Mouse (Mus musculus) adrenal gland, postnatal 14 days (tissue): ENCODE data around the gene Hoxd8. TPM values are rescaled to one million over a fixed set of nuclear protein-coding genes. Genes with fewer than 3 reads are reported as not detected.

Source experiments
- DNase-seq: peaks from one replicate; pipeline ENCODE4 v3.0.0; 2021; ENCODE audit warnings: mixed read lengths
- microRNA-seq, 2 experiments: library from miRNA; unstranded; fragments of <30 nt; microRNA quantifications; one replicate each; pipeline ENCODE4 v1.2.0; 2021
- total RNA-seq: library from RNA; stranded (reverse); gene quantifications from 2 replicates; pipeline ENCODE4 v1.2.3, GENCODE M21; 2021

Gene Hoxd8
- total RNA-seq, 1 experiment from 2014 or later, result 24.6 TPM

DNA sequence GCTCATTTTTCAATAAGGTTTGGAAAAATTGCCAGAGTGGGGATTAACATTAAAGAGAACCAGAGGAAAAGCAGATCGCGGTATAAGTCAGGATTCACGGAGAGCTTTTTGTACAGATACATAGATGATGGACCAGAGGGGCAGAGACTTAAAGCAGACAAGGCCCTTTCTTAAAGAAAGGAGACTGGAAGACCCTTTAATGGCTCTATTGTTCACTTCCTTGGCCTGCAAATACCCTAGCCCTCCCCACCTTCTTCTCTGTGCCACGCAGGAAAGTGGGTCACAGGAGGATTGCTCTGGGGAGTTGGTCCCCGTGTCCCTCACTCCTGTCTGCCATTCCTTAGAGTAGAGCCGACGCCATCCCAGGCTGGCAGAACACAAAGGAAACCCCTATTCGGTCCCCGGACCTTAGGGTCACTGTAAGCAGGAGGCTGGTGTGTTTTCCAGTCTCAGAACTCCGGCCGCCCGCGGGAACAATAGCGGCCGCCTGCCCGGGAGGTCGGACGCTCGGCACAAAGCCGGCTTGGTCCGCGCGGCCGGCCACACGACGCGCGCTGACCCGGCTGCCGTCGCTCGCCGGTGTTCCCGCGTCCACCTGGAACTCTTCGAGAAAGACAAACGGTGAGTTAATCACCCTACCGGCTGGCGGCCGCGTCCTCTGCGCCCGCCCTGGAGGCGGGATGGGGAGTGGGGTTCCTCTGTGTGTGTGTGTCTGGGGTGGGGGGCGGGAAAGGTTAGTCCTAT is 48.2 kb downstream of the Hoxd8 start:
- DNase-seq, result no peak

- no peak for DNase-seq
Measured at GRCm38 (mm10) chr2:74753175-74753523, 48.7 kb downstream of the Hoxd8 start.

GRCm38 (mm10) chr2:74753711-74754110 is 49.3 kb downstream of the Hoxd8 start:
- DNase-seq, result no peak

Small RNAs within 50 kb of the gene (microRNA-seq; reads per million reads assigned to microRNA genes)
- 0 reads per million in 2 experiments for gene Gm44463
- 14,973 to 18,108 reads per million in 2 experiments for gene Mir10b

Other genes with a start within 250 kb of the Hoxd8 start
- 12.8 and 13.5 TPM in 2 replicates for gene Lnpk, start 125.2 kb upstream of the Hoxd8 start, total RNA-seq
- gene Evx2, start 45.1 kb upstream of the Hoxd8 start, total RNA-seq, result not detected in 2 replicates
- not detected in 2 replicates for gene Hoxd13, start 36.3 kb upstream of the Hoxd8 start, total RNA-seq
- not detected in 2 replicates for gene Hoxd12, start 29.6 kb upstream of the Hoxd8 start, total RNA-seq
- gene Hoxd11, start 25.1 kb upstream of the Hoxd8 start, total RNA-seq, result not detected in 2 replicates
- 0.71 TPM in 1 of 2 replicates, not detected in the other for gene Hoxd10, start 12.7 kb upstream of the Hoxd8 start, total RNA-seq
- 3.8 and 5.8 TPM in 2 replicates for gene Hoxd9, start 6.9 kb upstream of the Hoxd8 start, total RNA-seq
- gene Hoxd3, start 7.3 kb downstream of the Hoxd8 start, total RNA-seq, result 0.85 and 0.98 TPM in 2 replicates
- 13.9 and 17.8 TPM in 2 replicates for gene Hoxd4, start 7.3 kb downstream of the Hoxd8 start, total RNA-seq
- gene Gm28230, start 22.1 kb downstream of the Hoxd8 start, total RNA-seq, result 1.4 and 1.7 TPM in 2 replicates
- gene Hoxd1, start 58.4 kb downstream of the Hoxd8 start, total RNA-seq, result not detected in 2 replicates
- 99.7 and 107 TPM in 2 replicates for gene Mtx2, start 121.2 kb downstream of the Hoxd8 start, total RNA-seq